Mouse (Mus musculus): ENCODE measurements around the gene Rnf157.
"Not testable (repeated sequence)": the region's sequence is repeated elsewhere in the genome, so short reads cannot be mapped to it uniquely, and the experiment has no call there.

Rnf157 gene

DNA sequence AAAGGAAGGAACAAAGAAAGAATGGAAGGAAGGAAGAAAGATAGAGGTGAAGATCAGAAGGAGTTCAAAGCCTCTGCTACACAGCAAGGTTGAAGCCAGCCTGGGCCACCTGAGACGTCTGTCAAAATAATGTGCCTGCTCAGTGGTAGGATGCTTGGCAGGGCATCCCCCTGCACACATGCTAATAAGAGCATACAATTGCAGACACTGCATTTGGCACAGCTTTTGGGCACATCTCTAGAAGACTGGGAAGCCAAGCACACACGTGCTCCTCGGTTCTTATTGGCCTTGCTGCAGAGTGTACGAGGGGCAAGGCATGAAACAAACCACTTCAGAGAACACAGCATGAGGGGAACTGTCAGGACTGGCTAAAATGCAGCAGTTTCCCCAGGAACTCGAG lies 26.8 kb downstream of the Rnf157 start:
- in situ Hi-C loops (cut with MseI, MboI): no loop called here

DNA sequence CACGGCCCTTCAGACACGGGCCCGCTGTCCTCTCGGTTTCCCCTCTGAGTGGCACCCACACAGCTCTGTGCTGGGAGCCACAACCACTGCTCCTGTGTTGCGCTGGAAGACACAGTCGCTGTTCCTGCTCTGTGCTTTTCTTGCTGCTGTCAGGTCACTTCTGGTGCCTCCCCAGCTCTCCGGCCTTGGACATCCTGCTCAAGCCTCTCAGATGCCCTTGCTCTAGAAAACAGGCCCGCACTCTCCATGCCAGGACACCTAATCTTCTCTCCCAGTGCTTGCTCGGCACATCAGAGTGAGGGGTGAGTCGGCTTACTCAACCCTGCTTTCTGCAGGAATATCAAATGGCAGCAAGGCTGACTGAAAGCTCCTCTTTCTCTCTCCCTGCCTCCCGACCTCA lies 28.7 kb downstream of the Rnf157 start:
- in situ Hi-C loops (cut with MseI, MboI): no loop called here

DNA sequence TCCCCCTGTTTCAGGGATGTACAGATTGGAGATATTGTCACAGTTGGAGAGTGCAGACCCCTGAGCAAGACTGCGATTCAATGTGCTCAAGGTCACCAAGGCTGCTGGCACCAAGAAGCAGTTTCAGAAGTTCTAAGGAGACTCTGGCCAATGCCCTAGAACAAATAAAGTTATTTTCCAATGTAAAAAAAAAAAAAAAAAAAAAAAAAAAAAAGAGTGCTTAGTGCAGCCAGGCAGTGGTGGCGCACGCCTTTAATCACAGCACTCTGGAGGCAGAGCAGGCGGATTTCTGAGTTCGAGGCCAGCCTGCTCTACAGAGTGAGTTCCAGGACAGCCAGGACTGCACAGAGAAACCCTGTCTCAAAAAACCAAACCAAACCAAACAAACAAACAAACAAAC lies 29.8 kb downstream of the Rnf157 start:
- in situ Hi-C loops (cut with MseI, MboI): not testable (repeated sequence)

DNA sequence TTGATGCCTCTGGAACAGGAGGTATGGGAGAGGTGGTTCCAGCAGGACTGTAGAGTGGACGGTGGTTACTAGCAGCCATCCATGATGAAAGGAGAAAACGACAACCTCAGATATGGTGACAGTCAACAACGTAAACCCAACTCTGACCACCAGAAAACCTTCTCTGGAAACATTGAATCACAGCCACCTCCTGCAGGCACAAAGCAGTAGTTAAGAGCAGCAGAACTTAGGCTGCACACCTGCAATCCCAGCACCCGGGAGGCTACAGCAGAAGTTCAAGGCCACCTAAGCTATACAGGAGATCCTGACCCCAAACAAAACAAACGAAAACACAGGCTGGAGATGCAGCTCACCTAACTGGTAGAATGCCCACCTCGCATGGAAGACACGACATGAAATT lies 32.1 kb downstream of the Rnf157 start:
- in situ Hi-C loops (cut with MseI, MboI): no loop called here

DNA sequence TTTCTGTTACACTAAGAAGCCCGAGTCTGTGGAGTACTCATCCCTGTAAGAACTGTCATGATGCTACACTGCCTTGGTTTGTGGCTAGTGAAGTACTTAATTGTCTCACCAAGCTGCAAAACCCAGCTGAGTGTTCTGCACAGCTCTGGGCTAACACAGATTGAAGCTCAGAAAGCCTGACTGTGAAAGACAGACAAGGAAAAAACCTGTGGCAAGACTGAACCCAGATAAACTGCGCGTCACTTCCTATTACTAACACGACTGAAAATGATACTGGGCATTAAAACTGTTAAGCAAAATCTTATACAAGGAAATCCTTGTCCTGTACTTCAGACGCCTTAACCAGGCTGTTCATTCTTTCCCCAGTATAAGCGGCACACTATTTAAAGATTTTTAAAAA lies 33.3 kb downstream of the Rnf157 start:
- in situ Hi-C loops (cut with MseI, MboI): no loop called here

DNA sequence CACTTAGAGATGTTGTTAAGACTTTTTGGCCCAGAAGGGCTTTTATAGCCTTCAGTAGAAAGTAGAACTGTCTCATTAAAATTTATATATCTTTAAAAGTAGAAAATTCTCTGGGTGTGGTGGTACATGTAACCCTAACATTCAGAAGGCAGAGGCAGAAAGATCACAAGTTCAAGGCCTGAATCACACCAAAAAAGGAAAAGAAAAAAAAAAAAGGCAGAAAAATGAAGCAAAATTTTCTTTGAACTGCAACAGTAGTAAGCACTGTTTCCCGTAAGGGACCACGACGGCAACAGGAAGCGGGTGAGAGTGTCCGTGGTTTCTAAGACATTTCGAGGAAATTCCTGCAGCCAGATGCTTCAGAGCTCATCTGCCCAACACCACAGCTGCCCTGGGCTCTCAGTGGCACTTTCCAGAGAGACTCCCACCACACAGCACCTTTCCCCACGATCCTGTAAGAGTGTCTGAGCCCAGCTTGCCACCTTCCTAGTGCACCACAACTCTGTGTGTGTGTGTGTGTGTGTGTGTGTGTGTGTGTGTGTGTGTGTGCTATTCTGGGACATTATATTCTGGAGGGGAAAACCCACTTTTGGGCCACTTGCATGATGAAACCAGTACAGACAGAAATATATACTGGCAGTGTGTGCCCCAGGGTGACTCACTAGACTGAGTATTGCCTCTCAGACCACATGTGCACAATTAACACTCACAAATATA lies 35.7 kb downstream of the Rnf157 start:
- in situ Hi-C loops (cut with MseI, MboI): no loop called here

DNA sequence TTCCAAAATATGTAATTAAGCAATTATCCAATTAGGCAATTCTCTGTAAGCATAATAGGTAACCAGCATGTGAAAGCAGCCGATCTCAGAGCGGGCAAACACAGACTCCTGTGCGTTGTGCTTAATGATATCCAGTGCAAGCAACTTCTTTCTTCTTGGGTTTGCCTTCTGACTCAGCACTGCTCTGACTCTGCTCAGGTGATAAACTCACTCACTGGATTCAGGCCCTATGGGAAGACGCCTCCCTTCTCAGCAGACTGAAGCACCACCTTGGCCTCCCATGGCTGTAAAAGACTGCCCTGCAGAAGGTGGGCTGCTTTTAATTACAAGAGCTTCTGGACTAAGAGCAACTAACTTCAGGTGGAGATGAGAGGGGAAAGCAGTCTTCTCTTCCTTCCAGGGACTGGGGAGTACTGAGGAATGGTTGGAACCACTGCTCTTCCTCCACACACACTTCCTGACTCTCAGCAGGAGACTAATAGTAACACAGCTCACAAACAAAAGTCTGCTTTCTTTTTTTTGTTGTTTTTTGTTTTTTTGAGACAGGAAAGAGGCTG lies 40.9 kb downstream of the Rnf157 start:
- in situ Hi-C loops (cut with MseI, MboI): loop anchor here in 1 of 2 experiments (5.0 kb wide), 1 partner anchor 55 kb away; no protein-coding TSS in a partner anchor

DNA sequence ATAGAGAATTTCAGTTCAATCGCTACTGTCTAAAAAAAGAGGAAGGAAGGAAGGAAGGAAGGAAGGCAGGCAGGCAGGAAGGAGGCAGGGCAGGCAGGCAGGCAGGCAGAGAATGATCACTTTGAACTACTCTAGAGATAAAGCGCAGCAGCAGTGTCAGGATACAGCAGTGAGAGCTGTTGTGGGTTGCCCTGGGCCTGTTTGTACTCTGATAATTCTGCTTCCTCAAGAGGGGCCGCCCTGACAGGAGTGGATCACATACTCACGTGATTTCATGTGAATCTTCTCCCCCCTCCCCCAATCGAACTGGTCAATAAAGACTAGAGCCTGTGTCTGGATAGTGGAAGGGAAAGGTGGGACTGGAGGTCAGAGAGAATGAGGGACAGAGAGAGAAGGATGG lies 43.2 kb downstream of the Rnf157 start:
- in situ Hi-C loops (cut with MseI, MboI): loop anchor here (5.0 kb wide), 2 partner anchors 47 to 52 kb away; no protein-coding TSS in a partner anchor

DNA sequence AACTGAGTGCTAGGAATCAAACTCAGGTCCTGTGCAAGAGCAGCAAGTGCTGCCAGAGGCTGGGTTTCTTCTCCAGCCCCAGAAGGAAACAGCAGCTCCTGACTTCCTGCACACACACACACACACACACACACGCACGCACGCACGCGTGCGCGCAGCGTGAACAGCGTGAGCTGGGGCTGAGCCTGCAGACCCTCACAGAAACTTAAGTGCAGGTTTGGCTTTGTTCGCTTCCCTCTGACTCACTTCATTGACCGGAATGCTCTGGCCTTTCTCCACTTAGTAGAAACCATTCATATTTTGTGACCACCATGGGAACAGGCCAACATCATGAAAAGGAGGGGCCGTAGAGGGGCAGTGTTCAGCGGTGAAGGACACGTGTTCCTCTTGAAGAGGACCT lies 43.8 kb downstream of the Rnf157 start:
- in situ Hi-C loops (cut with MseI, MboI): loop anchor here in 1 of 2 experiments (5.0 kb wide), 1 partner anchor 47 kb away; no protein-coding TSS in a partner anchor

DNA sequence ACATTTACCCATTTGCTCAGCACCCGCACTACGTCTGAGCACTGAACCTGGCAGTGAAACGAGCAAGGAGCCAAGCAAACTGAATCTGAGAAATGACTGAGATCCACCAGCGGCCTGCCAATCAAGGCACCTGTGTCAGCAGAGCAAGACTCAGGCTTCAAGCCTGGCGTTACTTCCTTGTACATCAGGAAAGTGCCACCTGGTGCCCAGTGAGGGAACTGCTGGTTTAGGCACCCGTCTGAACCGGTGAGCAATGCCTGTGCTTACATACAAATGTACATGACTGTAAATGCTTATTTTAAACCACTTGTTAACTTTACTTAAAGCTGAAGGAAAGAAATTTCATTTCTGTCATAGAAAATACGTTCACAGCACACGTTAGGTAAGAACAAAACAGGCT lies 44.7 kb downstream of the Rnf157 start:
- in situ Hi-C loops (cut with MseI, MboI): loop anchor here in 1 of 2 experiments (5.0 kb wide), 1 partner anchor 46 kb away; no protein-coding TSS in a partner anchor

DNA sequence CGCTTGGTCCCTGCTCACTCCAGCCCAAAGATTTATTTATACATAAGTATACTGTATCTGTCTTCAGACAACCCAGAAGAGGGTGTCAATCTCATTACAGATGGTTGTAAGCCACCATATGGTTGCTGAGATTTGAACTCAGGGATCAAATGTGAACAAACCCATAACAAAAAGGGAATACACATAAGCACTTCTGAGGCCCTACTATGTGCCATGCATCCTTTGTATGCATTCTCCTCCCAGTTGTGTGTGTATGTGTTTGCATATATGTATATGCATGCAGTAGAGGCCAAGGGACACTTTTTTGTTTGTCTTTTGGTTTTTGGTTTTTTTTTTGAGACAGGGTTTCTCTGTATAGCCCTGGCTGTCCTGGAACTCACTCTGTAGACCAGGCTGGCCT lies 46.2 kb downstream of the Rnf157 start:
- in situ Hi-C loops (cut with MseI, MboI): loop anchor here in 1 of 2 experiments (5.0 kb wide), 1 partner anchor 44 kb away; no protein-coding TSS in a partner anchor

DNA sequence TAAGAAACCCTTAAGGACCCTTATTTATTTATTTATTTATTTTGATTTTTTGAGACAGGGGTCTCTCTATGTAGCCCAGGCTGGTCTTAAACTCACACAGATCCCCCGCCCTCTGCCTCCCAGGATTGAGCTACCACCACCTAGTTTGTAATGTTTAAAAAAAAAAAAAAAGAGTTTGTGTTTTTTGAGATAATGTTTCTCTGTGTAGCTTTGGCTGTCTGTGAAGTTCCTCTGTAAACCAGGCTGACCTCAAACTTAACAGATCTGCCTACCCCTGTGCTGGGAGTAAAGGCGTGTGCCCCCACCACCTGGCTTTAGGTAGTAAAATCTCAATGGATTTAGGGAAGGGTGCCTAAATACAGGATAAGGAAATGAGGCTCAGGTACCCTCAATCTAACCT lies 46.7 kb downstream of the Rnf157 start:
- in situ Hi-C loops (cut with MseI, MboI): loop anchor here in 1 of 2 experiments (5.0 kb wide), 1 partner anchor 44 kb away; no protein-coding TSS in a partner anchor

DNA sequence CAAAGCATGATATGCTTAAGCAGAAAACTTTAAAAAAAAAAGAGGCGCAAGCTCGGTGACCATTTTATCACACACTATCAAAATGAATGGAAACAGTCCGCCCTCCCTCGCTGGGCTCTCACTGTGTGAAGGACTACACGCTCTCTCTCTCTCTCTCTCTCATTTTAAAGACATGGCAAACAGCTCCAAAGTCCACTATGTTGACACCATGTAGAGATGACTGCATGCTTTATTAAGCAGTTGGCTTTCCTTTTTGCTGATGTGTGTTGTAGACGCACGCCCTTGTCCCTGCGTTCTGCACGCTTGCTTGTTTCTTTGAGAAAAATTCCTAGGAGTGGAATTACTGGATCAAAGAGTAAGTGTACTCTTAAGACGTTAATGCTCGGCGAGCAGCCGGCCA lies 47.4 kb downstream of the Rnf157 start:
- in situ Hi-C loops (cut with MseI, MboI): loop anchor here in 1 of 2 experiments (5.0 kb wide), 1 partner anchor 43 kb away; no protein-coding TSS in a partner anchor

DNA sequence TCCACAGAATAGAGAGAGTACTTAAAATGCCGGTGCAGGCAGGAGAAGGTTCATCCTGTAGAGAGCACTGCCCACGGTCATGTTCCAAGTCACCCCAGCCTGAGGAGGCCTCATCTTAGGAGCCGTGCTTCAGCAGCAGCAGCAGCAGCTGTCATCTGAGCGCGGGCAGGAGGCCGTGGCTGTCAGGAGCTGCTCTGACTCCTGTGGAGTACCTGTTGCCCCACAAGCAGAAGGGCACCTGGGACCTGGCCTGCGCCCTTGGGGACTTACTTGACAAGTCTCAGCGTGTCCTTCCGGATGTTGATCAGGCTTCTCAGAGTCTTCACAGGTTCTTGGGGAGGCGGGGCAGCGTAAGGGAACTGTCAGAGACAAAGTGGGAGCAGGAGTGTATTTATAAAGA lies 50.8 kb downstream of the Rnf157 start:
- in situ Hi-C loops (cut with MseI, MboI): no loop called here

DNA sequence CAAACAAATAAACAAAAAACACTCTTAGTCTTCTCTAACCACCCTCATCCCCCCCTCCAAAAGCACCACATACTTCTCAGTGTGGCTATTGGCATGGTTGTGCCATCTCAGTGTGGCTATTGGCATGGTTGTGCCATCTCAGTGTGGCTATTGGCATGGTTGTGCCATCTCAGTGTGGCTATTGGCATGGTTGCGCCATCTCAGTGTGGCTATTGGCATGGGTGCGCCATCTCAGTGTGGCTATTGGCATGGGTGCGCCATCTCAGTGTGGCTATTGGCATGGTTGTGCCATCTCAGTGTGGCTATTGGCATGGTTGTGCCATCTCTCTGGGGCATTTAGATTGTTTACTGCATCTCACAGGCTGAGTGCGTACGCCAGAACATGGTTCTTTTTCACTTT lies 51.9 kb downstream of the Rnf157 start:
- in situ Hi-C loops (cut with MseI, MboI): not testable (repeated sequence)

DNA sequence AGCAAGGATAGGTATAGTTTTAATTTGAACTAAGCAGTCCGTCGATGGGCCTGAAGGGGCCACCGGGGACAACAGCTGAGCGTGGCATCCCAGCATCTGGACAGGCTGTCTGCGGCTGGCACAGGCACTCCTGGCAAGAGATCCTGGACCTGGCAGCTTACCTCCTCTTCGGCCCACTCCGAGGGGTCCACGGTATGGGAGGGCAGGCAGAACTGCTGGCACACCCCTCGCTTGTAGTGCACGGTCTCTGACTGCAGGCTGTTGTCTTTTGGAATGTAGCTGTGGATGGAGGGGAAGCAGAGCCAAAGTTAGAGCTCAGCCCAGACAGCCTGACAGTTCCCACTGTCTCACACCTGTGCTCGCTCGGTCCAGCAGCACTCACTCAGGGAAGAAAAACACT lies 53.2 kb downstream of the Rnf157 start:
- in situ Hi-C loops (cut with MseI, MboI): no loop called here

DNA sequence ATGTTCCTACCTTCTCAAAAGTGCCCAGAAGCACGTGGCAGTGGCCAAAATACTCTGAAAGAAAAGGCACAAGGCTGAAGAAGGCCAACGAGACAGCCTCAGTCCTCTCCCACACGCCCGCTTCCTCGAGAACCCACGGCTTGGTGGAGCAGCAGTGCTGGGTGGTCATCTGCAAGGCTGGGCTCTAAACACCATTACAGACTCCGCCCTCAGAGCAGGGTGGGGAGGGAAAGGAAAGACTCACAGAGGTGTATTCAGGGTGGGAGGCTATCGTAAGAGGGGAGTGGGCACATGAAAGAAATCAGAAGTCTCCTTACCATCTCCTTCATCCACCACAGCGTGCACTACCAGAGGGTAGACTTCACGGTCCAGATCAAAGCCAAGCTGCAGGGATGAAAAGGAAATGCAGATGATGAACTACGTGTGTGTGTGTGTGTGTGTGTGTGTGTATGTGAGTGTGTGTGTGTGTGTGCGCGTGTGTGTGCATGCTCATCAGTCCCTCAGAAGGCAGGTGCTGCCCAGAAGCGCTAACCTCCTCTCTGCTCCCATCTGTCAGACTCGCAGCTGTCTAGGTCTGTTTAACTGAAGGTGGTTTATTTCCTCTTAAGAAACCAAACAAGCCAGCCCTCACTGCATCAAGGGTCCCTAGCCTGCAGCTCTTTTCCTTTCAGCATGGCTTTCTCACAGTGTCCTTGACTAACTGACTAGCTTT lies 53.8 kb downstream of the Rnf157 start:
- in situ Hi-C loops (cut with MseI, MboI): no loop called here

DNA sequence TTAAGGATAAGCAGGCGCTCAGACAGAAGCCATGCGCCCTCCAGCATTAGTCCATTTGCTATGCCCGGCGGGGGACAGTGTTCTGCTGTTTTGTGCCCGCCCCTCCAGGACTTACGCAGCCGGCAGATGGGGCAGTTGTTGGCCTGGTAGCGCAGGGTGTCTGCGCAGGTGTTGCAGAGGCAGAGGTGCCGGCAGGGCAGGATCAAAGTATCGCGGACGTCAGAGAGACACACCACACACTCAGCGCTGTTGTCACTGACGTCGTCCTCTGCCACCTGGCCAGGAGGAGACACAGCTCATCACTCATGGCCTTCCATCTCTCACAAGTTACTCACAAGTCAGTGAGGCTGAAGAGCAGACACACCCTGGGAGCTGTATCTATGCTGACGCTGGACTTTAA lies 58.3 kb downstream of the Rnf157 start:
- in situ Hi-C loops (cut with MseI, MboI): no loop called here

DNA sequence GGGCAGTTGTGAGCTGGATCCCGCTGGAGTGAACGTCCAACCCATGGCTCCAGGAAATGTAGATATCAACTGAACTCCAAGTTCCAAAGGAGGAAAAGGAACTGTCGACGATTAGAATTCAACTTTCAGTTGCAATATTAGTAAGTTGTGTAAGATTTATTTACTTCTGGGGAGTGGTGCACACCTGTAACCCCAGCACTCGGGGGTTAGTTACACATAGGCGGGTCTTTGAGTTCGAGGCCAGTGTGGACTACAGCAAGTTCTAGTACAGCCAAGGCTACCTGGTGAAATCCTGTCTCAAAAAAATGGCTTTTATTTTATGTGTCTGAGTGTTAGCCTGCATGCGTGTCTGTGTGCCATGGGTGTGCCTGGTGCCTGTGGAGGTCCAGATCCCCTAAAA lies 59.3 kb downstream of the Rnf157 start:
- in situ Hi-C loops (cut with MseI, MboI): no loop called here

DNA sequence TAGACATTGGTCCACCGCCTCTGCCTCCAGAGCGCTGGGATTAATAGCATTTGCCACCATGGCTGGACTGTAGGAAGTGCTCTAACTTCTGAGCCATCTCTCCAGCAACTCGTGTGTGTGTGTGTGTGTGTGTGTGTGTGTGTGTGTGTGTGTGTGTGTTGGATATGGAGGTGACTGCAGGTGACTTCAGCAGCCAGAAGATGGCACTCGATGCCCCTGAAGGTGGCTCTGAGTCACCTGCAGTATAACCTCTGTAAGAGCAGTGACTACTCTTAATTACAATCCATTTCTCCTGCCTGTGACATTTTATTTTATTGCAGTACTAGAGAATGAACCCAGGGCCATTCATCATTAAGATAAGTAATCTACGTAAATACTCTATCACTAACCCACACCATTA lies 61.5 kb downstream of the Rnf157 start:
- in situ Hi-C loops (cut with MseI, MboI): no loop called here

DNA sequence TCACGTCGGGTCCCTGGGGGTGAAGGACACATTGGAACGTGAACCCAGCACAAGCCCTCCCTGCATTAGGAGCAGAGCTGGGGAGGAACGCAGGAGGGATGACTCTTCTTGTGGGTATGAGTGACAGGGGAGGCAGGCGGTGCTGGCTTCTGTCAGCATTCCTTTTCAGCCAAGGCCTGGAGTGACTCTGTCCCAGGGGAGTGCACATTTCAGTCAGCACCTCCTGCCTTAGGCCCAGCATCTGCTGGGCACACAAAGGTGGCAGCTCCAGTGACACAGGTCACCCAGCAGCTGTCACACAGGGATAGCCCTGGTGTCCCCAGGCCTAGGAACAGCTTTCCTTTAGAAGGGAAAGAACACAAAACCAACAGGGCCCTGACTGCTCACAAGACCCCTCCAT lies 64.9 kb downstream of the Rnf157 start:
- in situ Hi-C loops (cut with MseI, MboI): no loop called here

DNA sequence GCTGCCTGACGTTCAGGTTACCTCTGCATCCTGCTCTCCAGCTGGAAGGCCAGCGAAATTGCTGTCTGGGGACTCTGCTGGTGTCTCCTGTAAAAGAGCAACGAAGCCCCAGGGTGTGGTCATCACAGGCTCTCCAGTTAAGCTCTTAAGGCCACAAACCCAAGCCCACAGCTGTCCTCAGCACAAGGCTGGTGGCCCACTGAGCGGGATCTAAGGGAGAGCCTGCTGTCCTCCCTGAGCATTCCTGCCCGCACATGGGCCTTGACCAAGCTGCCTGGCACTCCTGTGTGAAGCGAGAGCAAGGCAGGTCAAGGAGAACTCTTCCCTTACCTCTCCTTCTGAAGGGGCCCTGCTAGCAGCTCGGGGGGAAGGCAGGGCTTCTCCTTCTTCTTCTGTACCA lies 65.8 kb downstream of the Rnf157 start:
- in situ Hi-C loops (cut with MseI, MboI): no loop called here
